Mouse (Mus musculus): Measurements from ENCODE around the gene Isoc2b.

DNA sequence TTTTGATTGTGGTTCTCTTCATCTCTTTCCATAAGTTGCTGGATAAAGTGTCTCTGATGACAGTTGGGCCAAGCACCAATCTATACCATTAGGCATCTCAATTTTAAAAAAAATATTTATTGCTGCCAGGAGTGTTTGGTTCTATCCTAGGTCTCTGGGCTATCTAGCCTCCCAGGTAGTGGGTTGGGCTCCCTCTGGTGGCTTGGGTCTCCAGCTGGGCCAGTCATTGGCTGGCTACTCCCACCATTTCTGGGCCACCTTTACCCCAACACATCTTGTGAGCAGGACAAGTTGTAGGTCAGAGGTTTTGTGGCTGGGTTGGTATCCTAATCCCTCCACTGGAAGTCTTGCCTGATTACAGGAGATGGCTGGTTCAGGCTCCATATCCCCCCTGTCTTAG is 8.1 kb upstream of the Isoc2b start:
- TF ChIP-seq POLR2A (IDR thresholded peaks at IDR 0.05; ENCODE audit: borderline replicate concordance, control insufficient read depth, low read depth, low read length) (no peak), CTCF (IDR thresholded peaks at IDR 0.05; ENCODE audit: control insufficient read depth, insufficient read depth, low read length) (peak; percentile 53)
